Mouse (Mus musculus) lung, adult 2 months (tissue): ENCODE results near the gene Zfp296. TPM values are rescaled to one million over a fixed set of nuclear protein-coding genes. Genes with fewer than 3 reads are reported as not detected.

Experiments
- DNase-seq: peaks from one replicate; pipeline ENCODE4 v3.0.0; 2022
- H3K4me1 ChIP-seq: fragments of 200-500 bp; 2 replicates; pipeline ENCODE4 v1.6.1; 2011; ENCODE audit warnings: low read length; ENCODE audit not compliant: control insufficient read depth, insufficient read depth
- H3K4me3 ChIP-seq: fragments of 200-500 bp; replicated peaks from 2 replicates; pipeline ENCODE3; 2011; ENCODE audit warnings: low read depth, mild to moderate bottlenecking, control low read depth, low read length; ENCODE audit errors: extremely low read depth
- CTCF ChIP-seq: fragments of 200-500 bp; IDR thresholded peaks from 2 replicates; pipeline ENCODE4 v1.5.1; 2011; ENCODE audit warnings: mild to moderate bottlenecking, low read length, control low read depth; ENCODE audit not compliant: insufficient read depth
- POLR2A ChIP-seq: fragments of 200-500 bp; IDR thresholded peaks from 2 replicates; pipeline ENCODE4 v1.6.1; 2011; ENCODE audit warnings: low read depth, mild to moderate bottlenecking, control low read depth, low read length, borderline replicate concordance; ENCODE audit errors: extremely low read depth
- WGBS: fragments of 180-500 bp; shearing (Covaris S2); methylation state at CpG from one replicate; pipeline ENCODE4 v1.1.7; 2018; 5-methylcytosine and 5-hydroxymethylcytosine counted together
- polyA plus RNA-seq: library from polyadenylated mRNA; depleted of rRNA; stranded (reverse); fragments of >200 nt; gene quantifications from 2 replicates; pipeline ENCODE4 v1.2.3, GENCODE M21; 2012

Gene Zfp296
- polyA plus RNA-seq, 1 experiment, result 5.0 TPM

- DNase-seq, result no peak
- TF ChIP-seq CTCF, result no peak
- no peak for TF ChIP-seq POLR2A
- WGBS, result 63% methylated on average over 3 of the region's 3 CpGs
- Histone ChIP-seq H3K4me1 (peaks cover 12% of the 10 kb centered on the region), H3K4me3 (no peak overlapping the region)
Observed at GRCm38 (mm10) chr7:19575559-19575958, 1.5 kb upstream of the Zfp296 start.

- TF ChIP-seq POLR2A (no peak), CTCF (no peak)
- no peak for DNase-seq
- WGBS, result 22% methylated on average over 10 of the region's 10 CpGs
- Histone ChIP-seq H3K4me3 (peak overlapping the region; percentile 43), H3K4me1 (peaks cover 4% of the 10 kb centered on the region; the same call in 1 of the 2 replicates)
Observed at GRCm38 (mm10) chr7:19577877-19578414, 859 bp downstream of the Zfp296 start.

GRCm38 (mm10) chr7:19578436-19578835 lies 1.3 kb downstream of the Zfp296 start:
- DNase-seq, result no peak
- WGBS, result 59% methylated on average over 4 of the region's 4 CpGs
- H3K4me1 ChIP-seq, result peaks cover 4% of the 10 kb centered on the region; the same call in 1 of the 2 replicates
- TF ChIP-seq CTCF, result no peak
- TF ChIP-seq POLR2A, result no peak
- no peak overlapping the region for H3K4me3 ChIP-seq

- H3K4me1 ChIP-seq, result peaks cover 4% of the 10 kb centered on the region; the same call in 1 of the 2 replicates
- DNase-seq, result no peak
- no peak for TF ChIP-seq CTCF
- no peak for TF ChIP-seq POLR2A
- no peak overlapping the region for H3K4me3 ChIP-seq
- 87% methylated on average over 10 of the region's 10 CpGs for WGBS
Observed at GRCm38 (mm10) chr7:19579751-19580150, 2.7 kb downstream of the Zfp296 start.

- peaks cover 4% of the 10 kb centered on the region; the same call in 1 of the 2 replicates for H3K4me1 ChIP-seq
- H3K4me3 ChIP-seq, result no peak overlapping the region
- TF ChIP-seq POLR2A, result no peak
- no peak for TF ChIP-seq CTCF
- DNase-seq, result peak; percentile 70
- 77% methylated on average over 8 of the region's 8 CpGs for WGBS
Observed at GRCm38 (mm10) chr7:19580634-19581033, 3.5 kb downstream of the Zfp296 start.

GRCm38 (mm10) chr7:19586269-19586668 lies 9.2 kb downstream of the Zfp296 start:
- Histone ChIP-seq H3K4me3 (no peak overlapping the region), H3K4me1 (no peaks in the 10 kb centered on the region)
- no peak for TF ChIP-seq POLR2A
- no peak for TF ChIP-seq CTCF
- DNase-seq, result no peak
- WGBS, result 88% methylated on average over 46 of the region's 46 CpGs

GRCm38 (mm10) chr7:19589207-19589606 lies 12.1 kb downstream of the Zfp296 start:
- WGBS, result 48% methylated on average over 3 of the region's 3 CpGs
- no peak for DNase-seq
- no peak overlapping the region for H3K4me3 ChIP-seq
- no peaks in the 10 kb centered on the region for H3K4me1 ChIP-seq
- TF ChIP-seq CTCF (peak; percentile 52), POLR2A (no peak)

GRCm38 (mm10) chr7:19589917-19590316 lies 12.8 kb downstream of the Zfp296 start:
- no peak overlapping the region for H3K4me3 ChIP-seq
- WGBS, result 54% methylated on average over 3 of the region's 3 CpGs
- no peaks in the 10 kb centered on the region for H3K4me1 ChIP-seq
- TF ChIP-seq CTCF, result peak; percentile 74
- no peak for TF ChIP-seq POLR2A
- DNase-seq, result peak; percentile 59

- 84% methylated on average over 10 of the region's 10 CpGs for WGBS
- H3K4me3 ChIP-seq, result no peak overlapping the region
- TF ChIP-seq POLR2A (no peak), CTCF (no peak)
- DNase-seq, result no peak
- H3K4me1 ChIP-seq, result no peaks in the 10 kb centered on the region
Observed at GRCm38 (mm10) chr7:19593061-19593730, 16.1 kb downstream of the Zfp296 start.

- WGBS, result 40% methylated on average over 5 of the region's 5 CpGs
Observed at GRCm38 (mm10) chr7:19600562-19600961, 23.5 kb downstream of the Zfp296 start.

More at GRCm38 (mm10) chr7:19600562-19600961, 23.5 kb downstream of the Zfp296 start:
- H3K4me3 ChIP-seq, result no peak overlapping the region
- no peak for DNase-seq
- no peak for TF ChIP-seq CTCF
- no peak for TF ChIP-seq POLR2A
- peaks cover 9% of the 10 kb centered on the region for H3K4me1 ChIP-seq
